Mouse (Mus musculus): ENCODE measurements around the gene Ophn1.

Gene Ophn1

DNA sequence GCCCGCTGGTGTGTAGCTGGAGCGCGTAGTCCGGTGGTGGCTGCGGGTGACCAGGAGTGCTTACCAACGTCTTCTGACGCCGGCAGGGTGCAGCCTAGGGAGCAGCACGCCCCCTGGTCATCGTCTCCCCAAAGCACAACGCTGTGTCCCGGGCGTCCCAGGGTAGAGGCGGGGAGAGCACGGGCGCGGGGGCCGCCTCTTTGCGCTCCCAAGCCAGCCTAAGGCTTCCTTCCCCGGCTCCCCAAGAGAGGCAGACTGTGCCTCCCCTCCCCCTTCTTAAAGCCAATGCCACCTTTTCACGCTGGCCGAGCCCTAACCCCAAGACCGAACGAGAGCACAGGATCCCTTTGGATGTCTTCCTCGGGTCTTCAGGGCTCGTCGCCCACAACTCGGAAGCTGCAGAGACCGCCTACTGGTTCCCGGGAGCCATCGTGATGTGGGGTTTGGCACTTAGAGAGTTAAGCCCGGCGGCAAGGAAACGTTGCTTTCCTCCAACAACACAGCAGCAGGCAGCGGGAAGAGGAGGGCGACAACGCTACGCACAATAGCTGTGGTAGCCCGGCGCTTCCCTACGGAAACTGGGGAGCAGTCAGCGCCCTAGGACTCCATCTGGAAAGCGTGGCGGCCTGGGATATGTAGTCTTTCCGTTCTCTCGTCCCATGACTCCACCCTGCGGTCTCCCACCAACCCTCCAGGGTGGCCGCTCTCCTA is at the start of gene Ophn1:
Gene Ophn1, minus strand, starts transcription at position 620 of the 711 bp plus-strand sequence.
- peak; percentile 82 for DNase-seq

DNA sequence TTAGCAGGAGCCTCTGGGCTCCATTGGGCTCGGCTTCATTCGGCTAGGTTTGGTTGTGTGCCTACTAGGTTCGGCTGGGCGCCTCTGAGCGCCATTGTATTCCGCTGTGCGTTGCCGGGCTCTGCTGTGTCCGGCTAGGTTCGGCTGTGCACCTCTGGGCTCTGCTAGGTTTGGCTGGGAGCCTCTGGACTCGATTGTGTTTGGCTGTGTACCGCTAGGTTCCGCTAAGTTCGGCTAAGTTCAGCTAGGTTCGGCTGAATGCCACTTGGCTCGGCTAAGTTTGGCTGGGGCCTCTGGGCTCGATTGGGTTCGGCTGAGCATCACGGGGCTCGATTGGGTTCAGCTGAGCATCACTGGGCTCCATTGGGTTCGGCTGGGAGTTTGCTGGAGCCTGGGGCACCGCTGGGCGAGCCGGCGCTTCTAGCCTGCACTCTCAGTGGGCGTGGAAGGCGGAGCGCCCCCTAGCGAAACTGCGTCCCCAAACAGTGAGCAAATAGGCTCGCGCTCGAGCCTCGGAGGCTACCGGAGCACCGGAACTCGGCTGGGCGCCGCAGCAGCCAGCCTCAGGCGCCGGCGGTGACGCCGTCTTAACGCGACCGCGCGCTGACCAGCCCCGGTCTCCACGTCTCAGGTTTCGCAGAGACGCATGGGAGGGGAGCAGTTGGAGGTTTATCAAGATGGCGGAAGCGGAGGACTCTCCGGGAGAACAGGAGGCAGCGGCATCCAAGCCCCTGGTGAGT is 46.9 kb upstream of the Ophn1 start:
- peak; percentile 95 for DNase-seq

DNA sequence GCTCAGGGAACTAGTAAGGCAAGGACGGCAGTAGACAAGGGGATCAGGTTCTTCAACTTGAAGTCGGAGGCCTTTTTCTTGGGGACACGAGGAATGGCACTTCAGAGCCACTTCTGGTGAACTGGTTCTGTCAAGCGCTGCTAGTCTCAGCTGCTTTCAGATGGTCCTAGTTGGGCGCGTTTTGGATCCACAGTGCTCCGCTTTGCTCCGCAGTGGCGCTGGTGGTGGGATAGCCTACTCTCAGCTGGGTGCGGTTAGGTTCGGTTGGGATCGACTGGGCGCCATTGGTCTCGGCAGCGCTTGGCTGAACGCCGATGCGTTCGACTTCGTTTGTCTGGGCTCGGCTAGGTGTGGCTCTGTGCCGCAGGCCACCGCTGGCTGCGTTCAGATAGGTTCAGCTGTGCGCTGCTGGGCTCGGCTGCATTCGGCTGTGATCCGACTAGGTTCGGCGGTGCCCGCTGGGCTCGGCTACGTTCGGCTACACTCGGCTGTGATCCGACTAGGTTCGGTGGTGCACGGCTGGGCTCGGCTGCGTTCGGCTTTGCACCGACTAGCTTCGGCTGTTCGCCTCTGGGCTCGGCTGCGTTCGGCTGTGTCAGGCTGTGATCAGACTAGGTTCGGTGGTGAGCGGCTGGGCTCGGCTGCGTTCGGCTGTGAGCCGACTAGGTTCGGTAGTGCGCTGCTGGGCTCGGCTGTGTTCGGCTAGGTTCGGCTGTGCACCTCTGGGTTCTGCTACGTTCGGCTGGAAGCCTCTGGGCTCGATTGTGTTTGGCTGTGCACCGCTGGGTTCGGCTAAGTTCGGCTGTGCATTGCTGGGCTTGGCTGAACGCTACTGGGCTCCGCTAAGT is 46.1 kb upstream of the Ophn1 start:
- peak; percentile 96 for DNase-seq

DNA sequence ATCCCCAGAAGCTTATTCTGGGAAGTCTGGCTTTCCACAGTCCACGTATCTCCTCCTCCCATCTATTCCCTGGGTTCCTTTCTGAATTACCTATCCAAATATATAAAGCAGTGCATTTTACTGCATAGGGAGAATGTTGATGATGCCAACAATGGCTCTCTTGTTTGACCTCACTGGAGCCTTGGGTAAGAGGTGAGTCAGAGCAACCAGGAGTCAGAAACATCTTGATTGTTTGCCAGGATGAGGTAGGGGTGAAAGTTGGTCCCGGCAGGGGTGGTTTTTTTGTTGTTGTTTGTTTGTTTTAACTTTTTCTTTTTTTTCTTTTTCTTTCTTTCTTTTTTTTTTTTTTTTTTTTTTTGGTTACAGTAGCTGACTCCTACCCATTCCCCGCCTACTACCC is 45.3 kb upstream of the Ophn1 start, which contains the start of gene Yipf6:
Gene Yipf6, plus strand, starts transcription at position 216 of the 400 bp plus-strand sequence.
- peak; percentile 6 for DNase-seq

DNA sequence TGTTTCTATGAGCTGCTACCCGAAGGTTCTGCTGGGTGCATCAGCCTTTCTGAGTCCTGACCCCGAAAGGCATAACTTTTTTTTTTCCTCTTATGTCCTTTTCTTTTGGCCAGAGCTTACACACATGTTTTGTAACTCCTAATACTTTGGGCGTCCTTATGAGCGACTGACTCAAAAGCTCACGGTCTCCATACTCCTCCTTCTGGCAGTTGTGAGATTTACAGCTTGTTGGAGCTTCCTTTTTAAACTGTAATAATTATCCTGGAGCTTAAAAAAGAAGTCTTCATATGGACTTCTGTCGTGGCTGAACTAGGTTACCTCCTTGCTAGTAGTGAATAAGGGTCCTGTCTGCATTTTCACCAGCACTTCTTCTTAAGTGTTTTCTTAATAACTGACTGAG is 28.6 kb upstream of the Ophn1 start:
- DNase-seq: peak; percentile 65

DNA sequence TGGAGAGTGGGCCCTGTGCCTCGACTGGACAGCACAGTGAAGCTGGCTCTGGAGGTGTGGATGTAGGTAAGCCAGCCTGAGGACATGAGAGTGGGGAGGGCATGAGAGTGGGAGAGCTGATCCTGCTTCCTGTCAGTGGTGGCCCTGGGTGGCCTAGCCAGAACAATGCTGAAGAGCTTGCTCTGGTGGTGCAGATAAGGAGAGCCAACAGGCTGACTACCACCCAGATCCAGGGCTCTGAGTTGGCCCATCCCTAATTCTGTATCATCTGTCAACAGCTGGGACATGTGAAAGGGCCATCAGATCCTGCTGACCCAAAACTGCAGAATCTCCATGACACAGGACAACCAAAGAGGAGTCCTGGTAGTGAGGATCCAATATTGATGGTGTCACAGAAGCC is 18.1 kb upstream of the Ophn1 start:
- DNase-seq: no peak

DNA sequence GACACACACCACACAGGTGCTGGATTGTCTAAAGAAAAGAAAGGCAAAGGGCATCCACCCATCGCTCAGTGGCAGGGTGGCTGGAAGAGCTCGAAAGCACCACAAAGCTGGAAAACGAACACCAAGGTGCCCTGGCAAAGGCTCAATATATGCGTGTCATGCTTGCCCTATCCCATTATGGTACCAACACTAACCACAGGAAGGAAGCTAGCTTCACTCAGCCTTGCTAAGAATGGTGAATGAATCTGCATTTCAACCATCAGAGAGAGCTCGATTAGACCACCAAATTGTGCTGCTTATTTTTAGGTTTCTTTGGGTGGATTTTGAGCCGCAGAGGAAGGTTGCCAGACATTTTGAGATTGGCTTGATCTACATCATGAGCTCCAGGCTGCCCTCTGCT is 13.4 kb upstream of the Ophn1 start:
- DNase-seq: no peak

DNA sequence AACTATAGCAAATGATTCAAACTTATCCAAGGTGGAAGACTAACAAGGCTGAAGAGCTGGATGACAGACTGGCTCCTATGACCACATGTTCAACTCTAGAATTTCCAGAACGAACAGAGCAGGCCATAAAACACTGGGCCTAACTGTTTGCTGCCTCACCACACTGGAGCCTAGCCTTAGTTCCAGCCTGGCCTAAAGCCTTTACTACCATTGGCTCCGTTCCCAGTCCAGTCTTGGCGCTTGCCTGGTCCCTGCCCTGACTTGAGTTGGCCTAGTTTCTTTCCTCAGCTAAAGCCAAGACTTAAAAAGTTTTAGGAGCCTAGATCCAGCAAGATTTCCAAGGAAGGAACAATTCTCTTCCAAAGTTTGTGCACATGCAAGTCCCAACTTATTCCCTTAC is 7.5 kb upstream of the Ophn1 start:
- DNase-seq: peak; percentile 65

DNA sequence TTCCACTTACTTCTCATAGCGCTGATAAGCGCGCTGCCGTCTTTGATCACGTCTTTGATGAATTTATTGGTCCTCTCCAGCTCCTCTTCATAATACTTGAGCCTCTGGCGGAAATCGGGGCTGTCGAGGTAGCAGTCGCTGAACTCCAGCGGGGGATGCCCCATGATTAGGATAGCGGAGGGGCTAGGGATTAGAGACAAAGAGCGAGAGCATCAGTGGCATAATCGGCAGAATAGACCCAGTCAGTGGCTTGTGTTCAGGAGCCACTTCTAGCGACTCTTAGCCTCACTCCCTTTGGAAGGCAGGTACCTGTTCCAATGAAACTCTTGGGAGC is 786 bp downstream of the Ophn1 start:
- no peak for DNase-seq

DNA sequence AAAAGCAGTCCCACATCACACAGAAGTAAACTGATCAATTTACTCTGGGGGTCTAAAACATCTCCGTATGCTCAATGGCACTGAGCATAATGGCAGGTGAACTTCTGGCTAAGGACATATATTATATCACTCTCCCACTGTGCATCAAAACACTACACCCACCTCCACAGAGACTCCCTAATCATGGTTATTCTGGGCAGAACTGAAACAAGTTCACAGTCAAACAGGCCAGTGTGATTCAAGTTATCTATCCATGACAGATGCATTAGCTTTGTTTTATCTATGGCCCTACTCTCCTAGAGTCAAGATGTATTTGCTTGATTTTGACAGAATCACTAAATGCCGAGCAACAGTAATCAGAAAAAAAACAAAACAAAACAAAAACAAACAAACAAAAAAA is 8.8 kb downstream of the Ophn1 start:
- no peak for DNase-seq

DNA sequence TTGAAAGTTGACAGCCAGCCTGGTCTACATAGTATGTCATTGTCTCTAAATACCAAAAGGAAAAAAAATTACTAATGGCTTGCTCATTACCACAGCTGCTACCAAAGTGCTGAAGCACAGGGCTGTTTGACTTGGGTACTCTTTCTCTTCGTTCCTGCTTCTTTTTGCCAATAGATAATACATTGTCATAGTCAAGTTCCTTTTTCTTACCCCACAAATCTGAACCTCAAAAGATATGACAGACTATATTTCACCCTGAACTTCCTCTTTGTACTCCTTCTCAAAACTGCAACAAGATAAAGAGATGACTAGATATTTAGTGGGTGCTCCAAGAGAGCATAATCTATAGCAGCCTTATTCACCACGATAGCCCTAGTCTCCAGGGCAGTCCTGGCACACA is 9.7 kb downstream of the Ophn1 start:
- no peak for DNase-seq

DNA sequence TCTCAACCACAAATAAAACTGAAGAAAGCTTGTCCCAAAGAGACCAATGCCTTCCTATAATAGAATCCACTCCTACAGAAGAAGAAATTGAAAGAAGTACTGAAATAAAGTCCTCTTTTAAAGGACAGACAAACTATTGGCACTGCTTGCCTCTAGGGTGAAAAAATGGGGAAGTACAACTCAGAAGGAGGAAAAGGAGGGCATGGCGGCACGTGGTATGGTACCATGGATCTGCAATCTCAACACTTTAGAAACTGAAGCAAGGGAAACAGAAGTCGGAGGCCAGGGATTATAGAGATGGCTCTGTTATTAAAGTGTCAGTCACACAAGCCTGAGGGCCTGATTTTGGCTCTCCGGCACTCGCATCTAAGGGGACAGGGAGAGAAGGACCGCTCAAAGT is 10.5 kb downstream of the Ophn1 start:
- DNase-seq: no peak

DNA sequence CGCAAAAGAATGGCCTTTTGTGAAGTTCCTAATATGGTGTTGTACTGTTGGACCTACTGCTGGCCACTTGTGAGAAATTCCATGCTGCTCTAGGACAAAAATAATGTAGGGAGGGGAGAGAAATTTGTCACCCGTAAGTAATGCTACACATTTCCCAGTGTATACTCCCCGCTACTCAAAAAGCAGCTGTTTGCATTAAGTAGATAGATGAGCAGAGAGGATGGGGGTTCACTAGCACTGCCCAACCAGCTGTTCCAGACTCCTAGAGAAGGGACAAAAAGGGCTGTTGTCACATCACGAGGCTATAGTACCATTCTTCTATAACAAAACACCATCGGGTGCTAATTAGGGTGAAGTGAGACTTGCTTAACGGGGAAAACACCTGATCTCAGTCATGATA is 15.7 kb downstream of the Ophn1 start:
- no peak for DNase-seq

DNA sequence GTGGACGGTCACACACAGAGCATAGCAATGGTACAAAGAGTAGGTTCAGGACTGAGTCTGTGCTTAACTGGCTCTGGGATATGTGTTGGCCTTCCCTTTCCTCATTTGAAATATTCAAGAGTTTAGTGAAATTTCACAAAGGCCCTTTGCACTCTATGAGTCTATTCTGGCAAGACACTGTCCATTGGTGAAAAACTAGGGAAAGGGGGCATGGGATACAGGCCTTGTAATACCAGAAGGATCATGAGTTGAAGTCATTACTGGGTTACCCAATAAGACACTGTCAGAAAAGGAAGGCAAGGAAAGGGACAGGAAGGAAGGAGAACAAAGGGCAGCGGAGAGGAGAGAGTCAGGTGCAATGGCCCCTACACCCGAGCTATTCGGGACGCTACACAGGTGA is 16.7 kb downstream of the Ophn1 start:
- DNase-seq: no peak

DNA sequence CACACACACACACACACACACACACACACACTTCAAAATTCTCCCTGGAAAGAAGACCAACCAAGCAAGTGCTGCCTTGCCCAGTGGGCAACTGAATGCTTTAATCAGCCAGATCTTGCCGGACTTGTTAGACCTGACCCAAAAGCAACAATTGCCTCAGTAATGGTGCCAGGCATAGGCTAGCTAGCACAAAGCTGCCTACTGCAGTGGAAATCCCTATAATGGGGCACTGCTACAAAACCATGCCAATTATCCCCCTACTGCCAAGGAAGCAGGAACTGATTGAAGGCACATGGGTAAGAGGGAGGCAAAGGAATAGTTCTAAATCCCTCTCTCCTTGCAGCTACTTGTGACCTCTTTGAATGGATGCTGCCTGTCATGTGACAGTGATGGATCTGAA is 18.8 kb downstream of the Ophn1 start:
- no peak for DNase-seq

DNA sequence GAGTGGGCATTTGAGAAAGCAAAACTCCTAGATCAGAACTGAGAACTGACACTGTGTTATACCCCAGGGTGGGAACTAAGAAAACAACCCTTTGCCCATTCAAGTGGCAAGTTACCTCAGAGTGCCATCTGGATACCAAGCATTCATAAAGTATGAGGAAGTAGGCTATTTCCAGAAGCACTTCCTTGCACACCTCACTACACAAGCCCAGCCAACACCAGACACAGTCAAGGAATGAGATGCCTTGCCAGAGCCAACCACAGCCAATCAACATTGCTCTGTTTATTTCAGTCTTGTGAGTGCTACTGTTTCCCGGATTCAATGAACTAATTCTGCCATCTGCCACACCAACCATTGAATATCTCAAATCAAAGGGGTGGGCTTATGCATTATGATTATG is 20.3 kb downstream of the Ophn1 start:
- no peak for DNase-seq

DNA sequence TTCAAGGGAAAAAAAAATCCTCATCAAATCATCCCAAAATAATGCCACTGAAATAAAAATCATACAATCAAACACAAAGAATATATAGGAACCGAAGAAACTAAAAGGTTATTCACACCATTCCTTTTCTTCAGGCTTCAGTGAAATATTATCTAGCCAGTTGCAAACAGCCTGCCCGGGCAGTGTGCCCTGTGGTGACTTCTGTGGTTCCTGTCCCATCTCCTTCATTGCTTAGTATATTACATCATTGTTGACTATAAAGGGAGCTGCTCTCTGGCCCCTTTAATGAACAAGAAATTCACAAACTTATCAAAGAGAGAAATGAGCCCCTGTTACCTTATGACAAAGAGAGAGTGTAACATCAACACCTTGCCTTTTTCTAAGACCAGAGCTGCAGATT is 21.1 kb downstream of the Ophn1 start:
- peak; percentile 15 for DNase-seq

DNA sequence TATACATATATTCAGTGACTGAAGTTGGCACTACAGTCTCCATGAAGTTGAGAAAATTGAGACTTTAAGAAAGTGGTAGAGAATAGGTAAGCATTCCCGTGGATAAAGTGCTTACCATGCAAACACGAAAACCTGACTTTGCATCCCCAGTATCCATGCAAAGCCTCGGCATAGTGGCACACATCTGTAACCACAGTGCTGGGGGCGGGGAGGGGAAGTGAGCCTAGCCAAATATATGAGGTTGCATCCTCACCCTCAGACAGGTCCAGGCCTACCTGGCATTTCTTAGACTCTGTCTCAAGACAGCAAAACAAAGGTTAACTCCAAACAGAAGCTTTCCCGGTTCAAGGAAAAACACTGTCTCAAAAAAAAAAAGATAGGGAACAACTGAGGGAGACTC is 21.7 kb downstream of the Ophn1 start:
- no peak for DNase-seq

DNA sequence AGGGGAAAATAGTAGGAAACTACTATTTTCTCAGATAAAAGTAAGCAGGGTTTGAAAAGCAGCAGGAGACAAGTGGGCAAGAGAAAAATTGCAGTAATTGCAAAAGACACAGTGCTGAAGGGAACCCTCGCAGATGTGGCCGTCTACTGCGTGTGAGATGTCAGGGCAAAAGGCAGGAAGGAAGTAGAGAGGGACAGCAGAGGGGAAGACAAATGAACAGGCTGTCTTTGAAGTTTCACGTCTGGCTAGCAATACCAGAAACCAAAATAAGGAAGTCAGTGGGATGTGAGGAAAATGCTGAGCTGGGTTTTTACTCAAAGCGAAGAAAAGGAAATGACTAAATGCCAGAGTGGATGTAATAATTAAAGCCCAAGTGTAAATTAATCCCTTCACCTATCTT is 30.7 kb downstream of the Ophn1 start:
- peak; percentile 7 for DNase-seq

DNA sequence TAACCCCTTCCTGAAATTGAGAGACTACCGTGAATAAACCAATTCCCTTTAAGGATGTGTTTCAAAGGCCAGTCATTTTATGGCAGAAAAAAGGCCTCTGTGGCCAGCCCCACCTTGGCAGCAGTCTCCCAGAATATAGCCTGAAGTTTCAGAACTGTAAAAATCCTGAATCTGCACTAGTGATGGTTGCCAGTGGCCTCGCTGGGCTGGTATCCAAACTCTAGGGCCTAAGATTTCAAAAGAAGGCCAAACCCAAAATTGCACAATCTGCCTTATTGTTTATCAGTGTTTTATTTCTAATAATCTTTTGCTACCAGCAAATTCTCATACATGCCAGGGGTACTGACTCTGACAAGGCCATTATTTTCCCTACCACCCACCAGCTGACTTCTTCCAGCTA is 34.8 kb downstream of the Ophn1 start:
- peak; percentile 50 for DNase-seq

DNA sequence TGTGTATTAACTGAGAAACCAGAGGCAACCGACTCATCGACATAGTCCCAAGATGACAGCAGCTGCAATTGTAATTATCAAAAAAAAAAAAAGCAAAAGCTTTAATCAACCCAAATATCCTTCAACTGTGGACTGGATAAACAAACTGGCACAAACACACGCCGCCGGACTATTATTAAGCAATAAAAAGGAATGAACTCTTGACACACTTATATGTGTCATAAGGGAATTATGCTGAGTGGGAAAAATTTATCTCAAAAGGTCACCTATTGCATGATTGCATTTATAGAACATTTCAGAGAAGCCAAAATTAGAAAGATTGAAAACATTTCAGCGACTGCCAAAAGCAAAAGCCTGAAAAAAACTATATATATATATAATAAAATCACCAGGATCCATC is 40.0 kb downstream of the Ophn1 start:
- no peak for DNase-seq

DNA sequence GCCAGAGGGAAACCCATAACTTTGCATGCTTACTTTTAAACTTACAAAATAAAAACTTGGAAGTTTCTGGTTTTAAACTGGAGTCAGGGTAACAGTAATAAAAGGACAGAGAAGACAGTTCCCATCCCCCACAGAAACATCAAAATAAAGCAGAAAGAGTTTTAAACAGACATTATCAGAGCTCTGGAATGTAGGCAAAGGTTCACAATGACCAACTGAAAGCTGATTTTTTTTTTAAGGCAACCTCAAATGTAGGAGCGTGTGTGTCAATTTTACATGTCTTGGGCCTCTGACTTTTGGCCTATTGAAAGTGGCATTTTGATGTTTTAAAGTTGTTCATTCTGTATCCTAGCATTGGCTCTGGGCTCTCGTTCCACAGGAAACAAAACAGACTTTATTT is 49.2 kb downstream of the Ophn1 start:
- DNase-seq: no peak

DNA sequence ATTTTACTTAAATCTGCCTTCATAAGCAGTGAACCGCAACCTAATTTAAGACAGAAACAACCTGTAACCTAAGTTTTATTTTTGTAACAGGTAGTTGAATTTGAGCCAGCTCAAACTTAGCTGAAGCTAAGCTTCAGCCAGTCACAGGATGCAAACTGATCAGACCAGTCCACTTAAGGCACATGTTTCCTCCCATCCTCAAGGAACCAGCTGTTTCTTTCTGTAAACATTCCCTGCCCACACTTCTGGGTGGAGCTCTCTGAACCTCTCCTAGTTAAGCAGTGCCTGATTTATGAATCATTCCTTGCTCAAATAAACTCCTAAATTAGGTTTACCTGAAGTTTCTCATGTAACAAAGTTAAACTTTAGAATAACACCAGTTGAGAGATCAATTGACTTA is 54.8 kb downstream of the Ophn1 start:
- peak; percentile 10 for DNase-seq

DNA sequence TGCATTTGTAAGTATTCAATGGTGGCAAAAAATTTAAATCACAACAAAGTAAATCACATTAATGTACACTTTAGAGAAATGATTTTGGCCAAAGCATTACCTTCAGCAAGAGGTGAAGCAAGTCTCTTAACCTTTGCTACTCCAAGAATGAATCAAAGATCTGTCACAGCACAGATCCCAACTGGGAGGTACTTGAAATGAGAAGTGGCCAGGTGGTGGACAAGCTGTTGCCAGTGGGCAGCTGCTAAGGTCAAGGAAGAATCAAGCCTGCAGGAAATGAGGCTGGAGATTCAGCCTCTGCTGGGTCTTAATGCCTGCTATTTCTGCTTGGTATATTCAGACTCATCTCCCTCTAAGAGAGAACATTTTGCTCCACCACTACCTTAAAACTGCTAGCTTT is 87.0 kb downstream of the Ophn1 start:
- no peak for DNase-seq
